Mouse (Mus musculus) erythroblast, embryonic 14.5 days (primary cell): Measurements from ENCODE around the gene Miga2. TPM values are rescaled to one million over a fixed set of nuclear protein-coding genes. Genes with fewer than 3 reads are reported as not detected.
"Not testable (repeated sequence)": the region's sequence is repeated elsewhere in the genome, so short reads cannot be mapped to it uniquely, and the experiment has no call there.

Source experiments
- H3K27me3 ChIP-seq: 2 replicates; pipeline ENCODE4 v1.6.1; 2012; ENCODE audit warnings: inconsistent platforms; ENCODE audit not compliant: control insufficient read depth
- H3K36me3 ChIP-seq: 2 replicates; pipeline ENCODE4 v1.6.1; 2012; ENCODE audit warnings: mild to moderate bottlenecking, inconsistent platforms; ENCODE audit not compliant: control insufficient read depth
- H3K4me1 ChIP-seq: 2 replicates; pipeline ENCODE4 v1.6.1; 2012; ENCODE audit warnings: inconsistent platforms; ENCODE audit not compliant: control insufficient read depth
- H3K4me3 ChIP-seq: replicated peaks from 2 replicates; pipeline ENCODE3; 2012; ENCODE audit warnings: moderate library complexity, mild to moderate bottlenecking, inconsistent platforms
- H3K9me3 ChIP-seq: 2 replicates; pipeline ENCODE4 v1.6.1; 2012; ENCODE audit warnings: low read length, inconsistent platforms, mixed read lengths; ENCODE audit not compliant: control insufficient read depth
- GATA1 ChIP-seq: IDR thresholded peaks from 2 replicates; pipeline ENCODE4 v1.6.1; 2012; ENCODE audit warnings: low read length, inconsistent platforms, mixed read lengths
- TAL1 ChIP-seq: IDR thresholded peaks from 3 replicates; pipeline ENCODE4 v1.6.1; 2012; ENCODE audit warnings: low read length, inconsistent platforms, mixed read lengths
- polyA plus RNA-seq: library from polyadenylated mRNA; stranded (reverse); fragments of >175 nt; gene quantifications from 2 replicates; pipeline ENCODE4 v1.2.3, GENCODE M21; 2012

The Miga2 gene
- polyA plus RNA-seq, 1 experiment: 0.95 TPM

GRCm38 (mm10) chr2:30414101-30414500, 50.1 kb downstream of the Miga2 start:
- TF ChIP-seq TAL1: no peak
- Histone ChIP-seq H3K36me3 (peaks cover 72% of the 10 kb centered on the region), H3K27me3 (no peaks in the 10 kb centered on the region), H3K4me3 (peak overlapping the region; percentile 98), H3K9me3 (no peaks in the 10 kb centered on the region), H3K4me1 (peaks cover 60% of the 10 kb centered on the region)

- Histone ChIP-seq H3K4me1 (peaks cover 62% of the 10 kb centered on the region), H3K36me3 (peaks cover 70% of the 10 kb centered on the region), H3K4me3 (peak overlapping the region; percentile 98), H3K27me3 (no peaks in the 10 kb centered on the region), H3K9me3 (no peaks in the 10 kb centered on the region)
- TF ChIP-seq GATA1 (0 out of 2 replicates have a peak, but pooled peaks have one; percentile 29), TAL1 (no peak)
Measured at GRCm38 (mm10) chr2:30414681-30415080, 50.6 kb downstream of the Miga2 start.

DNA sequence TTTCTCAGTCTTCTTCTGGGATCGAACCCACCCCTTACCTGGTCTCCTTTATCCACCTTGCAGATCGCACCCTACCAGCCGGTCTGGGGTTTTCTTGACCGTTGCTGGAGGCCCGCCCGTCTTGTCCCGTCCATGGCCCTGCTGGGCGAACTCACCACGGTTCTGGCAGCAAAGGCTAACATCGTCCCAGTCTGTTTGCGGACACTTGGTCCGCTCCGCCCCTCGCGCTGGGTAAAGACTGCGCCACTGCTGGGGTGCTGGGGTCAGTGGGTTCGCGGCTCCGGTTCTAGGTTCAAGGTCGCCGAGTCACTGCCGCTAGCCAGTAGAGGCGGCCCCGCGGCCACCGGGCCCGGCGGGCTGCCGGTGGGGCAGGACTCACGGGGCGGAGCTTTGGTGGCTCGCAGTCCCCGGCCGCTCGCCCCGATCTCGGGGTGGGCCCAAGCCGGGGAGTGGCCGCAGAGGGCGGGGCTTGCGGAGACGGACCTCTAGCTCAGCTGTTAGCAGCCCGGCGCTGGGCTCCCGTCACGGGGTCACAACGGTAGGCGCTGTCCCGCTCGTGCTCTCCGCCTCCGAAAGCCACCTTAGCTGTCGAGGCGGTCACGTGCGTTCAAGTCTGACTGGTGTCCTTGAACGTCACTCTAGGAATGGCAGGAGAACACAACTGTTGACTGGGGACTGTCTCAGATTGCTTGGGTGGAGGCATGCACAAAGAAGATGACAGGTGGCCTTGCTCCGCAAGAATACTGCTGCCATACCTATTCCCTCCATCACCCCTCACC, 51.3 kb downstream of the Miga2 start, which contains the start of gene Crat:
TSS of gene Crat (minus strand) at position 657 of the 779 bp plus-strand sequence.
- Histone ChIP-seq H3K9me3 (no peaks in the 10 kb centered on the region), H3K4me3 (peak within 1 kb of the TSS; percentile 98), H3K36me3 (peaks cover 69% of the 10 kb centered on the region), H3K4me1 (peaks cover 65% of the 10 kb centered on the region), H3K27me3 (no peaks in the 10 kb centered on the region)
- TF ChIP-seq TAL1: no peak
- no peak for TF ChIP-seq GATA1

DNA sequence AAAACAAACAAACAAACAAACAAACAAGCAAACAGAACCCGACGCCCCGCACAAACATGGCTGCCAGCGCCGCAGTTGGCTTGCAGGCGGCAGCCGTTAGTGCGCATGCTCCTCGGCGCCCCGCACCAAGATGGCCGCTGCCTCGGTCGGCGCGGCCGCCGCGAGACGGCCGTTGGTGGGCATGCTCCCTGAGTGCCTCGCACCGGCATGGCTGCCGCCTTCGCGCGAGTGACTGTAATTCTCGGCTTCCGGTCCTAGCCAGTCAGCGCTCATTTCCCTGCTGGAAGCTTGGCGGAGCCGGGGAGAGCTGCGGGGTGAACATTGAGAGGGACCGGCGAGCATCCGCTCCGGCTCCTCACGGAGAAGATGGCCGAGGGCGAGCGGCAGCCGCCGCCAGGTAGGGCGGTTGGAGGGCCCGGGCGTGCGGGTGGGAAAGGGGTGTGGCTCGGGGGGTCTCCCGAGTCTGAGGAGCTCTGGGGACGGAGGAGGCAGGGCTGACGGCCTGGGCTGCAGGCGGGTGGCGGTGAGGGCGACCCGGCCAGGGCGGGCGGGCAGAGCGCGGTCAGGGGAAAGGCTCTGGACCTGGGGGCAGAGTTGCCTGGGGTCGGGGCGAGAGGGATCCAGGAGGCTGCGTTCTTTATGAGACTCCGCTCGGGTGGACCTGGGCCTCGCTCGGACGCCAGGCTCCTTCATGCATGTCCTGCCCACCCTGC, 52.1 kb downstream of the Miga2 start, which contains the start of gene Ptpa:
TSS of gene Ptpa (plus strand) at position 104 of the 713 bp plus-strand sequence.
- H3K4me1 ChIP-seq: peaks cover 72% of the 10 kb centered on the region
- H3K27me3 ChIP-seq: no peaks in the 10 kb centered on the region
- peak within 1 kb of the TSS; percentile 98 for H3K4me3 ChIP-seq
- no peaks in the 10 kb centered on the region for H3K9me3 ChIP-seq
- TF ChIP-seq GATA1: no peak
- TF ChIP-seq TAL1: no peak
- peaks cover 69% of the 10 kb centered on the region for H3K36me3 ChIP-seq

GRCm38 (mm10) chr2:30416649-30416965, 52.6 kb downstream of the Miga2 start:
- H3K9me3 ChIP-seq: no peaks in the 10 kb centered on the region
- no peak for TF ChIP-seq TAL1
- no peak for TF ChIP-seq GATA1
- peaks cover 69% of the 10 kb centered on the region for H3K36me3 ChIP-seq
- peaks cover 73% of the 10 kb centered on the region for H3K4me1 ChIP-seq
- H3K27me3 ChIP-seq: no peaks in the 10 kb centered on the region
- peak overlapping the region; percentile 98 for H3K4me3 ChIP-seq

- not testable (repeated sequence) for H3K27me3 ChIP-seq, H3K9me3 ChIP-seq
- Histone ChIP-seq H3K36me3 (peaks cover 68% of the 10 kb centered on the region), H3K4me3 (peak overlapping the region; percentile 98), H3K4me1 (peaks cover 76% of the 10 kb centered on the region)
Measured at GRCm38 (mm10) chr2:30417154-30417553, 53.1 kb downstream of the Miga2 start.

DNA sequence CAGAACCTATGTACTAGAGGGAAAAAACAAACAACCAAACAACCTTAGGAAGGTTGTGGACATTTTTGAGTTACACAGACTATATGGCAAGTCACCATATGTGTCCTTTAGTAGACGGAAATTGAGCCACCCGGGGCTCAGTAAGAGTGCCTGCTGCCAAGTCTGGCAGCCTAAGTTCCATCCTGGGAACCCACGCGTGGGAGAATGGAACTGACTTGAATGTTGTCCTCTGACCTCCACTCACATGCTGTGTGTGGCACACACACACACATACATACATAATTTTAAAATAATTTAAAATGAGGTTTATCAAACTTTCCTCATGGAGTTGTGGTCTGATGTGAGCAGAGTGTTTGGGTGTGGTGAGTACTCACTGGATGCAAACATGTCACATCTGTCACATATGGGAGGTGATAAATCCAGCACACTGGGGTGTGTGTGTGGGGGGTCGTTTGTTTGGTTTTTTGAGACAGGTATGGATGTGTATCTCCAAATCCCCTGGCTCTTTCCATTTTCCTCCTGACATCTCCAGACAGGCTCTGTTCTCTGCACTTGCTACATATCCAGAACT, 53.6 kb downstream of the Miga2 start:
- H3K36me3 ChIP-seq: peaks cover 67% of the 10 kb centered on the region
- H3K9me3 ChIP-seq: no peaks in the 10 kb centered on the region
- TF ChIP-seq TAL1 (no peak), GATA1 (no peak)
- H3K27me3 ChIP-seq: no peaks in the 10 kb centered on the region
- peak overlapping the region; percentile 98 for H3K4me3 ChIP-seq
- H3K4me1 ChIP-seq: peaks cover 72% of the 10 kb centered on the region

- Histone ChIP-seq H3K27me3 (no peaks in the 10 kb centered on the region), H3K9me3 (no peaks in the 10 kb centered on the region), H3K36me3 (peaks cover 67% of the 10 kb centered on the region), H3K4me1 (peaks cover 68% of the 10 kb centered on the region), H3K4me3 (peak overlapping the region; percentile 98)
- TF ChIP-seq GATA1 (no peak), TAL1 (no peak)
Measured at GRCm38 (mm10) chr2:30418259-30418658, 54.2 kb downstream of the Miga2 start.

GRCm38 (mm10) chr2:30419112-30419511, 55.1 kb downstream of the Miga2 start:
- Histone ChIP-seq H3K27me3 (no peaks in the 10 kb centered on the region), H3K36me3 (peaks cover 67% of the 10 kb centered on the region), H3K4me1 (peaks cover 65% of the 10 kb centered on the region), H3K4me3 (peak overlapping the region; percentile 98), H3K9me3 (no peaks in the 10 kb centered on the region)
- TF ChIP-seq GATA1: no peak
- TF ChIP-seq TAL1: no peak
